In the genomic region with DNA sequence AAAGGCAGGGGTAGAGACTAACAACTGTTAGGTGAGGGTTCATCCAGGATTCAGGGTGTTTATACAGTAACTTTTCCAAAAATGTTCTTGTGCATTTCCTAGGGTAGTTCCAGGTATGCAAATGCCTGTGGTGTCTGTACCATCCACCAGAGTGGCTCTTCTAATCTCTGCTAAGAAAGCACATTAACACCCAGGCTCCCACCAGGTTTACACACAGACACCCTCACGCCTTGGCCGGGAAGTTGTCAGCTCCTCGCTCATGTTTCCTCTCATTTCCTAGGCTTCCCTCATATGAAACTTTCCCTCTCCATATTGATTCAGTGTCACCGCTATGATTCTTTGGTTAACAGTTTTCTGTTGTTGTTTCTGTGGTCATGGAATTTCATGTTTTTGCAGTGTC, we compare ENCODE assay signal across 34 mouse cellular contexts. TPM values are rescaled to one million over a fixed set of nuclear protein-coding genes. Genes with fewer than 3 reads are reported as not detected.
DNase-seq lines count a peak whose midpoint lies in the region; ATAC-seq and TF ChIP-seq lines count a peak whose summit lies in the region.
"Had no signal": no experiment of that assay in that cellular context is flagged by ENCODE, and none has a peak within 500 bp of the region (broad histone marks: within the 10 kb centered on the region; RNA-seq: fewer than 3 reads in every experiment).

No protein-coding gene starts in this region.

- no peaks in the 10 kb centered on the region for H3K9me3 ChIP-seq in forebrain, embryonic 15.5 days
- no peaks in the 10 kb centered on the region for H3K9me3 ChIP-seq in forebrain, embryonic 10.5 days
- H3K9me3 ChIP-seq: embryonic facial prominence, embryonic 10.5 days; embryonic facial prominence, embryonic 15.5 days; hindbrain, embryonic 13.5 days; neural tube, embryonic 15.5 days; stomach, embryonic 15.5 days had no signal

- H3K9ac ChIP-seq in forebrain, embryonic 15.5 days (replicated peaks): no peak overlapping the region
- H3K9ac ChIP-seq: embryonic facial prominence, embryonic 15.5 days; hindbrain, embryonic 13.5 days; liver, embryonic 14.5 days; neural tube, embryonic 15.5 days; stomach, embryonic 15.5 days had no signal

- H3K27ac ChIP-seq in forebrain, embryonic 15.5 days (replicated peaks): peak overlapping the region; percentile 95
- H3K27ac ChIP-seq in forebrain, embryonic 10.5 days: no peak overlapping the region
- H3K27ac ChIP-seq in left cerebral cortex, adult 2 months: peak overlapping the region; percentile 54
- H3K27ac ChIP-seq: embryonic facial prominence, embryonic 10.5 days; embryonic facial prominence, embryonic 15.5 days; hindbrain, embryonic 13.5 days; liver, embryonic 14.5 days; macrophage; neural tube, embryonic 15.5 days; stomach, embryonic 15.5 days had no signal

- 68% methylated on average over 4 of the region's 4 CpGs for WGBS in forebrain, embryonic 15.5 days
- 86% methylated on average over 4 of the region's 4 CpGs for WGBS in forebrain, embryonic 10.5 days

- ATAC-seq in forebrain, embryonic 15.5 days (replicated peaks): no peak
- ATAC-seq: intestine, embryonic 16.5 days; Patski had no signal

- intact Hi-C loops in left cerebral cortex, adult 2 months (cut with DNase I): loop anchor here (10.0 kb wide), 1 partner anchor 271 kb away; no protein-coding TSS in a partner anchor

- no peaks in the 10 kb centered on the region for H3K27me3 ChIP-seq in forebrain, embryonic 15.5 days
- H3K27me3 ChIP-seq in forebrain, embryonic 10.5 days (ENCODE audit: poor library complexity, severe bottlenecking): peaks cover 19% of the 10 kb centered on the region
- H3K27me3 ChIP-seq: neural tube, embryonic 15.5 days had no signal

- H3K4me1 ChIP-seq in forebrain, embryonic 15.5 days: peaks cover 8% of the 10 kb centered on the region; the same call in 1 of the 2 replicates
- H3K4me1 ChIP-seq in forebrain, embryonic 10.5 days: peaks cover 14% of the 10 kb centered on the region
- H3K4me1 ChIP-seq: embryonic facial prominence, embryonic 15.5 days; stomach, embryonic 15.5 days had no signal

- no peak for DNase-seq in forebrain, embryonic 10.5 days (ENCODE audit: extremely low spot score, low spot score)
- DNase-seq in left cerebral cortex, adult 2 months (ENCODE audit: extremely low spot score in 1 of 2, low spot score in 2 of 2): no peak
- no peak for DNase-seq in left cerebral cortex, adult 11 months (ENCODE audit: low spot score)
- DNase-seq in right cerebral cortex, postnatal 25 days: peak; percentile 22
- no peak for DNase-seq in right cerebral cortex, postnatal 4 days
- DNase-seq in adrenal gland, postnatal 14 days: no peak
- DNase-seq: adrenal gland, postnatal 10 days; cerebellum, adult 2 months; cerebellum, postnatal 14 days; gastrocnemius, postnatal 14 days; heart, adult 18-20 months; heart, postnatal 4 days; kidney, adult 9 months; kidney, postnatal 10 days; liver; lung, adult 2 months; lung, postnatal 10 days; midbrain, embryonic 14.5 days; retina, postnatal 1 day had no signal

- TF ChIP-seq CTCF in left cerebral cortex, adult 2 months (IDR thresholded peaks at IDR 0.05): no peak

- H3K4me3 ChIP-seq in forebrain, embryonic 15.5 days: no peak overlapping the region
- H3K4me3 ChIP-seq in forebrain, embryonic 10.5 days: no peak overlapping the region
- H3K4me3 ChIP-seq in left cerebral cortex, adult 2 months: no peak overlapping the region
- H3K4me3 ChIP-seq: embryonic facial prominence, embryonic 10.5 days; embryonic facial prominence, embryonic 15.5 days; hindbrain, embryonic 13.5 days; neural tube, embryonic 15.5 days; stomach, embryonic 15.5 days had no signal

- no peaks in the 10 kb centered on the region for H3K36me3 ChIP-seq in forebrain, embryonic 15.5 days
- no peaks in the 10 kb centered on the region for H3K36me3 ChIP-seq in forebrain, embryonic 10.5 days (replicated peaks)
- H3K36me3 ChIP-seq: embryonic facial prominence, embryonic 10.5 days; embryonic facial prominence, embryonic 15.5 days; hindbrain, embryonic 13.5 days; neural tube, embryonic 15.5 days; stomach, embryonic 15.5 days had no signal

- no peak overlapping the region; the same call in 1 of the 2 replicates for H3K4me2 ChIP-seq in forebrain, embryonic 15.5 days (replicated peaks)
- H3K4me2 ChIP-seq: embryonic facial prominence, embryonic 15.5 days; heart, embryonic 11.5 days; hindbrain, embryonic 13.5 days; neural tube, embryonic 15.5 days; stomach, embryonic 15.5 days had no signal

RNA-seq across cellular contexts. Expression of gene Neurod6, which starts 2.4 kb away (rescaled TPM):
- polyA plus RNA-seq in forebrain, embryonic 15.5 days (2015; fragmentation: Nextera tagmentation; extraction: Ambion mirVana): 467 and 475 TPM in 2 replicates
- 0.21 TPM in 1 of 2 replicates, not detected in the other for polyA plus RNA-seq in forebrain, embryonic 10.5 days (2016; fragmentation: Nextera tagmentation; extraction: Ambion mirVana)
- total RNA-seq in left cerebral cortex, adult 2 months (2021): 10 to 100 TPM; 46.5 to 62.8 TPM
- total RNA-seq in adrenal gland, postnatal 14 days (2021): not detected in 2 replicates
- total RNA-seq: adrenal gland, postnatal 10 days; gastrocnemius, postnatal 14 days; heart, adult 18-20 months; heart, postnatal 4 days; megakaryocyte-erythroid progenitor cell, adult 5-6 weeks; MEL had no signal
- polyA plus RNA-seq: embryonic facial prominence, embryonic 10.5 days; heart, embryonic 16.5 days; intestine, embryonic 16.5 days; limb, embryonic 11.5 days; liver, embryonic 14.5 days; lung, adult 2 months; macrophage; Patski had no signal

Comparison
In these comparisons a context has a peak if more than half of its experiments do, and no peak if none do; other contexts are left out.
1. RNA of gene Neurod6, which starts 2.4 kb away (total RNA-seq): 46.5 to 62.8 TPM in left cerebral cortex, adult 2 months; not detected in adrenal gland, postnatal 14 days; every median in the first group is over 10 times any median in the second.